Mouse (Mus musculus): ENCODE data around the gene Arid1b.

Arid1b gene

GRCm38 (mm10) chr17:5137936-5138335 lies 143.8 kb downstream of the Arid1b start:
- H3K4me3 ChIP-seq (replicated peaks; ENCODE audit: low read length) = no peak overlapping the region
- peaks cover 56% of the 10 kb centered on the region for H3K4me1 ChIP-seq (replicated peaks; ENCODE audit: low read depth, low read length)
- TF ChIP-seq CTCF (conservative IDR thresholded peaks at IDR 0.05; ENCODE audit: low read length) (no peak), NANOG (IDR thresholded peaks at IDR 0.05; ENCODE audit: borderline replicate concordance, low read length) (no peak), POU5F1 (IDR thresholded peaks at IDR 0.05; ENCODE audit: borderline replicate concordance, low read length) (no peak)
- no peaks in the 10 kb centered on the region for H3K9me3 ChIP-seq (ENCODE audit: low read length)
- H3K36me3 ChIP-seq (ENCODE audit: insufficient read depth, low read length) = no peaks in the 10 kb centered on the region
- no peaks in the 10 kb centered on the region for H3K27me3 ChIP-seq (ENCODE audit: insufficient read depth, low read length)

- H3K4me3 ChIP-seq (replicated peaks; ENCODE audit: low read length) = no peak overlapping the region
- no peaks in the 10 kb centered on the region for H3K36me3 ChIP-seq (ENCODE audit: insufficient read depth, low read length)
- TF ChIP-seq POU5F1 (IDR thresholded peaks at IDR 0.05; ENCODE audit: borderline replicate concordance, low read length) (no peak), NANOG (IDR thresholded peaks at IDR 0.05; ENCODE audit: borderline replicate concordance, low read length) (no peak), CTCF (conservative IDR thresholded peaks at IDR 0.05; ENCODE audit: low read length) (no peak)
- H3K9me3 ChIP-seq (ENCODE audit: low read length) = no peaks in the 10 kb centered on the region
- no peaks in the 10 kb centered on the region for H3K27me3 ChIP-seq (ENCODE audit: insufficient read depth, low read length)
- peaks cover 60% of the 10 kb centered on the region for H3K4me1 ChIP-seq (replicated peaks; ENCODE audit: low read depth, low read length)
Measured at GRCm38 (mm10) chr17:5138641-5139205, 144.6 kb downstream of the Arid1b start.

GRCm38 (mm10) chr17:5139553-5139952 lies 145.4 kb downstream of the Arid1b start:
- H3K27me3 ChIP-seq (ENCODE audit: insufficient read depth, low read length) = no peaks in the 10 kb centered on the region
- peaks cover 60% of the 10 kb centered on the region for H3K4me1 ChIP-seq (replicated peaks; ENCODE audit: low read depth, low read length)
- H3K4me3 ChIP-seq (replicated peaks; ENCODE audit: low read length) = no peak overlapping the region
- no peaks in the 10 kb centered on the region for H3K36me3 ChIP-seq (ENCODE audit: insufficient read depth, low read length)
- H3K9me3 ChIP-seq (ENCODE audit: low read length) = no peaks in the 10 kb centered on the region
- TF ChIP-seq POU5F1 (IDR thresholded peaks at IDR 0.05; ENCODE audit: borderline replicate concordance, low read length) (no peak), NANOG (IDR thresholded peaks at IDR 0.05; ENCODE audit: borderline replicate concordance, low read length) (no peak), CTCF (conservative IDR thresholded peaks at IDR 0.05; ENCODE audit: low read length) (no peak)

DNA sequence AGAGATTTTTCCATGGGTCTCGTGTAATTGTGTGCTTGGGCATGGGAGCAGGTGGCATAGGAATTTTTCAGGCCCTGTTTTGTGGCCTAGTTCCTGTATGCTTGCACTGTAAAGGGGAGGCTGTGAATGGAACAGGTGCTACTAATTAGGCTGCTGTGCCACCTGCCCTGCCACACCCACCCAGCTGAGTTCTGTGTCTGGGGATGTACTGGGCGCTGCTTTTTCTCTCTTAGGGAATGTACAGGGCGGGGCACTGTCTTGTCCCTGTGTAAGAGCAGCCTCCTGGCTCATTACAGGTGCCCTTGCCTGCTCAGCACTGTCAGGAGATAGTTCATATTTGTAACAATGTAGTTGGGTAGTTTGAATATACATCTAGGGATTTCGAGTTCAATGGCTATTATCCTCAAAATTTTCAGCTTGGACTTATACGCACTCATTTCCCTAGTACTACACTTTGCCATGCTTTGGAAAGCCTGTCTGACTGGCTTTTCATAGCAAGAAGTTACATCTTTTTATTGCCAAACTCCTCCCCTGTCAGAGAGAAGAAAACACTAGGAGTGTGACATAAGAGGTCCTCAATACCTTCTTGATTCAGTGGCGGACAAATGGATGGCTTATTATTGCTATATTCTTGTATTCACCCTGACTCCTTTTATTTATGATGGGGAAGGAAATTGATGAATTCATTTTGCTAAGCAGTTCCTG lies 149.8 kb downstream of the Arid1b start:
- Histone ChIP-seq H3K4me3 (replicated peaks; ENCODE audit: low read length) (no peak overlapping the region), H3K27me3 (ENCODE audit: insufficient read depth, low read length) (no peaks in the 10 kb centered on the region), H3K9me3 (ENCODE audit: low read length) (no peaks in the 10 kb centered on the region), H3K36me3 (ENCODE audit: insufficient read depth, low read length) (no peaks in the 10 kb centered on the region), H3K4me1 (replicated peaks; ENCODE audit: low read depth, low read length) (peaks cover 38% of the 10 kb centered on the region)
- TF ChIP-seq CTCF (conservative IDR thresholded peaks at IDR 0.05; ENCODE audit: low read length) (no peak), POU5F1 (IDR thresholded peaks at IDR 0.05; ENCODE audit: borderline replicate concordance, low read length) (no peak), NANOG (IDR thresholded peaks at IDR 0.05; ENCODE audit: borderline replicate concordance, low read length) (no peak)

- TF ChIP-seq POU5F1 (IDR thresholded peaks at IDR 0.05; ENCODE audit: borderline replicate concordance, low read length) = no peak
- Histone ChIP-seq H3K4me3 (replicated peaks; ENCODE audit: low read length) (no peak overlapping the region), H3K4me1 (replicated peaks; ENCODE audit: low read depth, low read length) (peaks cover 13% of the 10 kb centered on the region), H3K36me3 (ENCODE audit: insufficient read depth, low read length) (no peaks in the 10 kb centered on the region), H3K9me3 (ENCODE audit: low read length) (no peaks in the 10 kb centered on the region), H3K27me3 (ENCODE audit: insufficient read depth, low read length) (no peaks in the 10 kb centered on the region)
Measured at GRCm38 (mm10) chr17:5150660-5151063, 156.5 kb downstream of the Arid1b start.

- Histone ChIP-seq H3K4me3 (replicated peaks; ENCODE audit: low read length) (no peak overlapping the region), H3K9me3 (ENCODE audit: low read length) (no peaks in the 10 kb centered on the region), H3K27me3 (ENCODE audit: insufficient read depth, low read length) (no peaks in the 10 kb centered on the region), H3K36me3 (ENCODE audit: insufficient read depth, low read length) (no peaks in the 10 kb centered on the region), H3K4me1 (replicated peaks; ENCODE audit: low read depth, low read length) (peaks cover 13% of the 10 kb centered on the region)
- TF ChIP-seq NANOG (IDR thresholded peaks at IDR 0.05; ENCODE audit: borderline replicate concordance, low read length) (no peak), POU5F1 (IDR thresholded peaks at IDR 0.05; ENCODE audit: borderline replicate concordance, low read length) (no peak), CTCF (conservative IDR thresholded peaks at IDR 0.05; ENCODE audit: low read length) (no peak)
Measured at GRCm38 (mm10) chr17:5151852-5152251, 157.7 kb downstream of the Arid1b start.

GRCm38 (mm10) chr17:5153461-5153860 lies 159.3 kb downstream of the Arid1b start:
- Histone ChIP-seq H3K36me3 (ENCODE audit: insufficient read depth, low read length) (no peaks in the 10 kb centered on the region), H3K27me3 (ENCODE audit: insufficient read depth, low read length) (no peaks in the 10 kb centered on the region), H3K9me3 (ENCODE audit: low read length) (no peaks in the 10 kb centered on the region), H3K4me1 (replicated peaks; ENCODE audit: low read depth, low read length) (peaks cover 13% of the 10 kb centered on the region), H3K4me3 (replicated peaks; ENCODE audit: low read length) (no peak overlapping the region)
- TF ChIP-seq NANOG (IDR thresholded peaks at IDR 0.05; ENCODE audit: borderline replicate concordance, low read length) (no peak), CTCF (conservative IDR thresholded peaks at IDR 0.05; ENCODE audit: low read length) (no peak), POU5F1 (IDR thresholded peaks at IDR 0.05; ENCODE audit: borderline replicate concordance, low read length) (no peak)

GRCm38 (mm10) chr17:5154322-5154721 lies 160.2 kb downstream of the Arid1b start:
- H3K4me1 ChIP-seq (replicated peaks; ENCODE audit: low read depth, low read length) = peaks cover 13% of the 10 kb centered on the region
- no peaks in the 10 kb centered on the region for H3K9me3 ChIP-seq (ENCODE audit: low read length)
- TF ChIP-seq NANOG (IDR thresholded peaks at IDR 0.05; ENCODE audit: borderline replicate concordance, low read length) (no peak), POU5F1 (IDR thresholded peaks at IDR 0.05; ENCODE audit: borderline replicate concordance, low read length) (no peak), CTCF (conservative IDR thresholded peaks at IDR 0.05; ENCODE audit: low read length) (no peak)
- no peaks in the 10 kb centered on the region for H3K36me3 ChIP-seq (ENCODE audit: insufficient read depth, low read length)
- no peaks in the 10 kb centered on the region for H3K27me3 ChIP-seq (ENCODE audit: insufficient read depth, low read length)
- H3K4me3 ChIP-seq (replicated peaks; ENCODE audit: low read length) = no peak overlapping the region

- Histone ChIP-seq H3K4me3 (replicated peaks; ENCODE audit: low read length) (no peak overlapping the region), H3K4me1 (replicated peaks; ENCODE audit: low read depth, low read length) (peaks cover 14% of the 10 kb centered on the region), H3K36me3 (ENCODE audit: insufficient read depth, low read length) (no peaks in the 10 kb centered on the region), H3K9me3 (ENCODE audit: low read length) (no peaks in the 10 kb centered on the region), H3K27me3 (ENCODE audit: insufficient read depth, low read length) (no peaks in the 10 kb centered on the region)
- no peak for TF ChIP-seq NANOG (IDR thresholded peaks at IDR 0.05; ENCODE audit: borderline replicate concordance, low read length)
- no peak for TF ChIP-seq CTCF (conservative IDR thresholded peaks at IDR 0.05; ENCODE audit: low read length)
- TF ChIP-seq POU5F1 (IDR thresholded peaks at IDR 0.05; ENCODE audit: borderline replicate concordance, low read length) = no peak
Measured at GRCm38 (mm10) chr17:5157609-5158008, 163.5 kb downstream of the Arid1b start.

Data from E14TG2a.4 (cell line).